Mouse (Mus musculus) erythroblast, embryonic 14.5 days (primary cell): ENCODE results near the gene 2610028H24Rik. TPM values are rescaled to one million over a fixed set of nuclear protein-coding genes. Genes with fewer than 3 reads are reported as not detected.

Experiments used
- H3K27me3 ChIP-seq: 2 replicates; pipeline ENCODE4 v1.6.1; 2012; ENCODE audit warnings: inconsistent platforms; ENCODE audit not compliant: control insufficient read depth
- H3K36me3 ChIP-seq: 2 replicates; pipeline ENCODE4 v1.6.1; 2012; ENCODE audit warnings: mild to moderate bottlenecking, inconsistent platforms; ENCODE audit not compliant: control insufficient read depth
- H3K4me1 ChIP-seq: 2 replicates; pipeline ENCODE4 v1.6.1; 2012; ENCODE audit warnings: inconsistent platforms; ENCODE audit not compliant: control insufficient read depth
- H3K4me3 ChIP-seq: replicated peaks from 2 replicates; pipeline ENCODE3; 2012; ENCODE audit warnings: moderate library complexity, mild to moderate bottlenecking, inconsistent platforms
- H3K9me3 ChIP-seq: 2 replicates; pipeline ENCODE4 v1.6.1; 2012; ENCODE audit warnings: low read length, inconsistent platforms, mixed read lengths; ENCODE audit not compliant: control insufficient read depth
- GATA1 ChIP-seq: IDR thresholded peaks from 2 replicates; pipeline ENCODE4 v1.6.1; 2012; ENCODE audit warnings: low read length, inconsistent platforms, mixed read lengths
- TAL1 ChIP-seq: IDR thresholded peaks from 3 replicates; pipeline ENCODE4 v1.6.1; 2012; ENCODE audit warnings: low read length, inconsistent platforms, mixed read lengths
- polyA plus RNA-seq: library from polyadenylated mRNA; stranded (reverse); fragments of >175 nt; gene quantifications from 2 replicates; pipeline ENCODE4 v1.2.3, GENCODE M21; 2012

The 2610028H24Rik gene
- polyA plus RNA-seq, 1 experiment: not detected

DNA sequence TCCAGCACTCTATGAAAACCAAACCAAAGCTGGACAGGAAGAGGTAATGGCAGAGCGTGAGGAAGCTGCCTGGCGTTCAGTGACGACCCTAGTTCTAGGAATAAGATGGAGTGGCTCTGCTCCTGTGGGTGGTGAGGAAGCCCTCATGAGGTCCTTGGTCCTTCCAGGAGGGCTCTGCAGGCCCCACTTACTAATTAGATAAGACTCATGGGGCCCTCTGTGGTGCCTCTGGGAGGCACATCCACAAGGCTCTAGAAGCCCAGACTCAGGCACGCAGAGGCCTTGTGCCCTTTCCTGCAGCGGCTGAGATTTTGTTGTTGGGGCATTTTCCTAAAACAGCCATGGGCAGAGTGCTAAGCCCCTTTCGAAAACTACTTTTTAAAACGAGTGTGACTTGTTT, 57.0 kb downstream of the 2610028H24Rik start:
- TF ChIP-seq GATA1: no peak
- TF ChIP-seq TAL1: peak; percentile 17; the same call in 1 of the 3 replicates
- Histone ChIP-seq H3K27me3 (no peaks in the 10 kb centered on the region), H3K36me3 (peaks cover 91% of the 10 kb centered on the region), H3K4me3 (no peak overlapping the region), H3K4me1 (peaks cover 9% of the 10 kb centered on the region), H3K9me3 (no peaks in the 10 kb centered on the region)

Other genes with a start within 250 kb of the 2610028H24Rik start
- 0.13 and 0.15 TPM in 2 replicates for gene Prmt2, start 211.2 kb upstream of the 2610028H24Rik start, polyA plus RNA-seq
- gene S100b, start 195.2 kb upstream of the 2610028H24Rik start, polyA plus RNA-seq: not detected in 2 replicates
- 0.02 and 0.03 TPM in 2 replicates for gene Dip2a, start 103.8 kb upstream of the 2610028H24Rik start, polyA plus RNA-seq
- gene AC141477.1, start 8.6 kb upstream of the 2610028H24Rik start, polyA plus RNA-seq: not detected in 2 replicates
- gene Pcnt, start 6.3 kb upstream of the 2610028H24Rik start, polyA plus RNA-seq: 8.5 and 11.9 TPM in 2 replicates
- 2.7 and 3.0 TPM in 2 replicates for gene Mcm3ap, start 19.8 kb downstream of the 2610028H24Rik start, polyA plus RNA-seq
- 0.11 and 0.14 TPM in 2 replicates for gene Ybey, start 20.0 kb downstream of the 2610028H24Rik start, polyA plus RNA-seq
- gene Lss, start 82.5 kb downstream of the 2610028H24Rik start, polyA plus RNA-seq: 0.16 and 0.21 TPM in 2 replicates
- not detected in 2 replicates for gene Spatc1l, start 113.2 kb downstream of the 2610028H24Rik start, polyA plus RNA-seq
- gene Ftcd, start 126.6 kb downstream of the 2610028H24Rik start, polyA plus RNA-seq: not detected in 2 replicates
- gene Col6a2, start 174.5 kb downstream of the 2610028H24Rik start, polyA plus RNA-seq: not detected in 2 replicates